16 mouse cellular contexts compared by ENCODE assay signal in genomic region chr4:141624134-141624533, GRCm38 (mm10). TPM values are rescaled to one million over a fixed set of nuclear protein-coding genes. Genes with fewer than 3 reads are reported as not detected.
DNase-seq lines count a peak whose midpoint lies in the region; ATAC-seq and TF ChIP-seq lines count a peak whose summit lies in the region.
"Had no signal": no experiment of that assay in that cellular context is flagged by ENCODE, and none has a peak within 500 bp of the region (broad histone marks: within the 10 kb centered on the region; RNA-seq: fewer than 3 reads in every experiment).

No protein-coding gene starts in this region.

- no peak for DNase-seq in layer of hippocampus, adult 2 months (ENCODE audit: low spot score in 2 of 2)
- DNase-seq in layer of hippocampus, adult 9-11 months = no peak
- DNase-seq in embryonic facial prominence, embryonic 10.5 days (ENCODE audit: low spot score) = no peak
- DNase-seq: cerebellum, adult 9-11 months; right cerebral cortex, postnatal 14 days; thymus, adult 2 months had no signal

- peak overlapping the region; percentile 29 to 65 for H3K27ac ChIP-seq in heart, embryonic 14.5 days (replicated peaks in 1 of 2; ENCODE audit: control insufficient read depth in 1 of 2, insufficient read depth in 1 of 2, low read depth in 2 of 2, low read length in 2 of 2)
- no peak overlapping the region for H3K27ac ChIP-seq in heart, embryonic 11.5 days (ENCODE audit: low read depth, low read length)
- H3K27ac ChIP-seq in layer of hippocampus, adult 2 months = peak overlapping the region; percentile 65; the same call in 1 of the 2 replicates
- peak overlapping the region; percentile 69 for H3K27ac ChIP-seq in intestine, embryonic 16.5 days (ENCODE audit: low read length)
- H3K27ac ChIP-seq in embryonic facial prominence, embryonic 10.5 days (replicated peaks) = no peak overlapping the region
- H3K27ac ChIP-seq: hindbrain, embryonic 15.5 days; limb, embryonic 13.5 days; midbrain, embryonic 15.5 days had no signal

- peaks cover 14 to 21% of the 10 kb centered on the region in 2 experiments for H3K4me1 ChIP-seq in heart, embryonic 14.5 days (ENCODE audit: control insufficient read depth in 2 of 2, insufficient read depth in 2 of 2, low read length in 2 of 2)
- H3K4me1 ChIP-seq in heart, embryonic 11.5 days (ENCODE audit: control insufficient read depth, insufficient read depth, low read length) = peaks cover 4% of the 10 kb centered on the region; the same call in 1 of the 2 replicates
- peaks cover 65% of the 10 kb centered on the region for H3K4me1 ChIP-seq in E14TG2a.4 (replicated peaks; ENCODE audit: low read depth, low read length)
- peaks cover 10% of the 10 kb centered on the region; the same call in 1 of the 2 replicates for H3K4me1 ChIP-seq in intestine, embryonic 16.5 days (ENCODE audit: control insufficient read depth, insufficient read depth, low read length)
- peaks cover 21% of the 10 kb centered on the region for H3K4me1 ChIP-seq in embryonic facial prominence, embryonic 10.5 days
- H3K4me1 ChIP-seq: hindbrain, embryonic 15.5 days; limb, embryonic 13.5 days; midbrain, embryonic 15.5 days had no signal

- H3K9ac ChIP-seq in heart, embryonic 14.5 days (ENCODE audit: low read length) = no peak overlapping the region
- no peak overlapping the region for H3K9ac ChIP-seq in heart, embryonic 11.5 days (ENCODE audit: low read depth, low read length)
- no peak overlapping the region for H3K9ac ChIP-seq in intestine, embryonic 16.5 days (ENCODE audit: low read depth, low read length)
- H3K9ac ChIP-seq: forebrain, embryonic 12.5 days; hindbrain, embryonic 15.5 days; limb, embryonic 13.5 days; midbrain, embryonic 15.5 days had no signal

- no peak for ATAC-seq in heart, embryonic 14.5 days (ENCODE audit: insufficient number of reproducible peaks, insufficient read depth, low FRiP score, low read depth)
- no peak for ATAC-seq in heart, embryonic 11.5 days (replicated peaks; ENCODE audit: insufficient number of reproducible peaks, low FRiP score, low TSS enrichment)
- ATAC-seq in intestine, embryonic 16.5 days = no peak
- ATAC-seq: midbrain, embryonic 15.5 days had no signal

- no peaks in the 10 kb centered on the region for H3K9me3 ChIP-seq in heart, embryonic 14.5 days (ENCODE audit: control insufficient read depth, low read length)
- H3K9me3 ChIP-seq in heart, embryonic 11.5 days (replicated peaks; ENCODE audit: control insufficient read depth, low read length) = no peaks in the 10 kb centered on the region
- no peaks in the 10 kb centered on the region for H3K9me3 ChIP-seq in E14TG2a.4 (ENCODE audit: low read length)
- no peaks in the 10 kb centered on the region for H3K9me3 ChIP-seq in intestine, embryonic 16.5 days (ENCODE audit: control insufficient read depth, low read length)
- no peaks in the 10 kb centered on the region for H3K9me3 ChIP-seq in embryonic facial prominence, embryonic 10.5 days
- H3K9me3 ChIP-seq: forebrain, embryonic 12.5 days; hindbrain, embryonic 15.5 days; limb, embryonic 13.5 days; midbrain, embryonic 15.5 days had no signal

- WGBS in heart, embryonic 14.5 days = 88% methylated on average over 8 of the region's 8 CpGs
- 77% methylated on average over 8 of the region's 8 CpGs for WGBS in heart, embryonic 11.5 days (ENCODE audit: insufficient replicate concordance)
- WGBS in intestine, embryonic 16.5 days = 91% methylated on average over 8 of the region's 8 CpGs
- 91% methylated on average over 8 of the region's 8 CpGs for WGBS in embryonic facial prominence, embryonic 10.5 days

- H3K27me3 ChIP-seq in heart, embryonic 14.5 days (ENCODE audit: control insufficient read depth, insufficient read depth, low read length) = no peaks in the 10 kb centered on the region
- no peaks in the 10 kb centered on the region for H3K27me3 ChIP-seq in heart, embryonic 11.5 days (ENCODE audit: control insufficient read depth, insufficient read depth, low read length)
- H3K27me3 ChIP-seq in E14TG2a.4 (ENCODE audit: insufficient read depth, low read length) = no peaks in the 10 kb centered on the region
- H3K27me3 ChIP-seq in intestine, embryonic 16.5 days (replicated peaks; ENCODE audit: control insufficient read depth, insufficient read depth, low read length) = no peaks in the 10 kb centered on the region
- 0 out of 2 replicates have a peak, but pooled peaks cover 2% of the 10 kb centered on the region for H3K27me3 ChIP-seq in embryonic facial prominence, embryonic 10.5 days (replicated peaks; ENCODE audit: low read depth, poor library complexity, severe bottlenecking)
- H3K27me3 ChIP-seq: forebrain, embryonic 12.5 days; hindbrain, embryonic 15.5 days; limb, embryonic 13.5 days; midbrain, embryonic 15.5 days had no signal

- no peak for TF ChIP-seq CTCF in layer of hippocampus, adult 2 months (conservative IDR thresholded peaks at IDR 0.05)
- TF ChIP-seq CTCF in E14TG2a.4 (conservative IDR thresholded peaks at IDR 0.05; ENCODE audit: low read length) = no peak

- no peak overlapping the region for H3K4me3 ChIP-seq in heart, embryonic 14.5 days (ENCODE audit: control insufficient read depth in 1 of 2, insufficient read depth in 1 of 2, low read depth in 1 of 2, low read length in 2 of 2)
- H3K4me3 ChIP-seq in heart, embryonic 11.5 days (ENCODE audit: low read depth, low read length) = no peak overlapping the region
- no peak overlapping the region for H3K4me3 ChIP-seq in layer of hippocampus, adult 2 months
- H3K4me3 ChIP-seq in E14TG2a.4 (replicated peaks; ENCODE audit: low read length) = peak overlapping the region; percentile 26; the same call in 1 of the 2 replicates
- no peak overlapping the region for H3K4me3 ChIP-seq in intestine, embryonic 16.5 days (ENCODE audit: low read length)
- H3K4me3 ChIP-seq in embryonic facial prominence, embryonic 10.5 days = no peak overlapping the region
- H3K4me3 ChIP-seq: forebrain, embryonic 12.5 days; hindbrain, embryonic 15.5 days; limb, embryonic 13.5 days; midbrain, embryonic 15.5 days had no signal

- H3K4me2 ChIP-seq in heart, embryonic 14.5 days (ENCODE audit: low read length) = no peak overlapping the region
- H3K4me2 ChIP-seq in heart, embryonic 11.5 days = no peak overlapping the region
- no peak overlapping the region for H3K4me2 ChIP-seq in intestine, embryonic 16.5 days (ENCODE audit: low read depth, low read length)
- H3K4me2 ChIP-seq: forebrain, embryonic 12.5 days; hindbrain, embryonic 15.5 days; limb, embryonic 13.5 days; midbrain, embryonic 15.5 days had no signal

- H3K36me3 ChIP-seq in heart, embryonic 14.5 days (ENCODE audit: control insufficient read depth, insufficient read depth, low read length) = peaks cover 38% of the 10 kb centered on the region
- H3K36me3 ChIP-seq in heart, embryonic 11.5 days (ENCODE audit: control insufficient read depth, insufficient read depth, low read length) = peaks cover 18% of the 10 kb centered on the region
- no peaks in the 10 kb centered on the region; the same call in 1 of the 2 replicates for H3K36me3 ChIP-seq in E14TG2a.4 (ENCODE audit: insufficient read depth, low read length)
- peaks cover 21% of the 10 kb centered on the region for H3K36me3 ChIP-seq in intestine, embryonic 16.5 days (ENCODE audit: control insufficient read depth, insufficient read depth, low read length)
- H3K36me3 ChIP-seq in embryonic facial prominence, embryonic 10.5 days (replicated peaks) = peaks cover 44% of the 10 kb centered on the region

RNA-seq across cellular contexts. Expression of gene Slc25a34, which starts 0.5 kb away (rescaled TPM):
- polyA plus RNA-seq in heart, embryonic 14.5 days (2014; fragmentation: Nextera tagmentation; extraction: Ambion mirVana) = 0.09 and 0.19 TPM in 2 replicates
- polyA plus RNA-seq in heart, embryonic 11.5 days (2014; fragmentation: Nextera tagmentation; extraction: Ambion mirVana) = not detected in 2 replicates
- 1 to 10 TPM; 1.6 to 3.6 TPM for total RNA-seq in layer of hippocampus, adult 2 months (2021)
- 7.4 and 10.5 TPM in 2 replicates for polyA plus RNA-seq in intestine, embryonic 16.5 days (2015; fragmentation: Nextera tagmentation; extraction: Ambion mirVana)
- polyA plus RNA-seq in embryonic facial prominence, embryonic 10.5 days (2016; fragmentation: Nextera tagmentation; extraction: Ambion mirVana) = 0.09 TPM in 1 of 2 replicates, not detected in the other
- total RNA-seq: megakaryocyte, adult 5-6 weeks had no signal
- polyA plus RNA-seq: CD4-positive, CD25-positive, alpha-beta regulatory T cell, adult 4 months; forebrain, embryonic 12.5 days; limb, embryonic 13.5 days had no signal

RNA-seq across cellular contexts. Expression of gene Tmem82, which starts 5.7 kb away (rescaled TPM):
- polyA plus RNA-seq in heart, embryonic 14.5 days (2014; fragmentation: Nextera tagmentation; extraction: Ambion mirVana) = 0.19 and 0.43 TPM in 2 replicates
- polyA plus RNA-seq in heart, embryonic 11.5 days (2014; fragmentation: Nextera tagmentation; extraction: Ambion mirVana) = 0.17 and 0.30 TPM in 2 replicates
- total RNA-seq in layer of hippocampus, adult 2 months (2021) = under 1 TPM; 0.37 to 0.56 TPM
- polyA plus RNA-seq in intestine, embryonic 16.5 days (2015; fragmentation: Nextera tagmentation; extraction: Ambion mirVana) = 31.7 and 36.4 TPM in 2 replicates
- polyA plus RNA-seq in embryonic facial prominence, embryonic 10.5 days (2016; fragmentation: Nextera tagmentation; extraction: Ambion mirVana) = 1.5 and 2.1 TPM in 2 replicates
- polyA plus RNA-seq: CD4-positive, CD25-positive, alpha-beta regulatory T cell, adult 4 months had no signal

RNA-seq across cellular contexts. Expression of gene Fblim1, which starts 18.2 kb away (rescaled TPM):
- polyA plus RNA-seq in heart, embryonic 14.5 days (2014; fragmentation: Nextera tagmentation; extraction: Ambion mirVana) = 45.2 and 45.7 TPM in 2 replicates
- polyA plus RNA-seq in heart, embryonic 11.5 days (2014; fragmentation: Nextera tagmentation; extraction: Ambion mirVana) = 53.9 and 64.0 TPM in 2 replicates
- under 1 TPM; 0.47 to 0.90 TPM for total RNA-seq in layer of hippocampus, adult 2 months (2021)
- 63.8 and 66.2 TPM in 2 replicates for polyA plus RNA-seq in intestine, embryonic 16.5 days (2015; fragmentation: Nextera tagmentation; extraction: Ambion mirVana)
- polyA plus RNA-seq in embryonic facial prominence, embryonic 10.5 days (2016; fragmentation: Nextera tagmentation; extraction: Ambion mirVana) = 56.3 and 68.1 TPM in 2 replicates
- total RNA-seq: megakaryocyte, adult 5-6 weeks had no signal

RNA-seq across cellular contexts. Expression of gene Plekhm2, which starts 40.6 kb away (rescaled TPM):
- polyA plus RNA-seq in heart, embryonic 14.5 days (2014; fragmentation: Nextera tagmentation; extraction: Ambion mirVana) = 6.6 and 7.8 TPM in 2 replicates
- polyA plus RNA-seq in heart, embryonic 11.5 days (2014; fragmentation: Nextera tagmentation; extraction: Ambion mirVana) = 3.5 and 3.9 TPM in 2 replicates
- 10 to 100 TPM; 74.1 to 80.6 TPM for total RNA-seq in layer of hippocampus, adult 2 months (2021)
- polyA plus RNA-seq in intestine, embryonic 16.5 days (2015; fragmentation: Nextera tagmentation; extraction: Ambion mirVana) = 5.5 and 5.9 TPM in 2 replicates
- polyA plus RNA-seq in embryonic facial prominence, embryonic 10.5 days (2016; fragmentation: Nextera tagmentation; extraction: Ambion mirVana) = 4.9 and 5.2 TPM in 2 replicates

Comparison
In these comparisons a context has a peak if more than half of its experiments do, and no peak if none do; other contexts are left out.
1. H3K27ac ChIP-seq: peak in heart, embryonic 14.5 days (2 of 2), layer of hippocampus, adult 2 months (single experiment) and intestine, embryonic 16.5 days (single experiment); none in heart, embryonic 11.5 days (single experiment) and embryonic facial prominence, embryonic 10.5 days (single experiment).
2. RNA of gene Tmem82, which starts 5.7 kb away (polyA plus RNA-seq): 31.7 to 36.4 TPM in intestine, embryonic 16.5 days; 1.5 to 2.1 TPM in embryonic facial prominence, embryonic 10.5 days, 0.19 to 0.43 TPM in heart, embryonic 14.5 days and 0.17 to 0.30 TPM in heart, embryonic 11.5 days; every median in the first group is over 10 times any median in the second.